Mouse (Mus musculus): Measurements from ENCODE around the gene Dynlt1a.
"Not testable (repeated sequence)": the region's sequence is repeated elsewhere in the genome, so short reads cannot be mapped to it uniquely, and the experiment has no call there.

Gene Dynlt1a

GRCm38 (mm10) chr17:6317339-6317985 is at the start of gene Dynlt1a:
TSS of gene Dynlt1a (minus strand) at chr17:6317500.
- peak; percentile 93 for DNase-seq (ENCODE audit: low read depth)

GRCm38 (mm10) chr17:6355256-6355655 is 38.0 kb upstream of the Dynlt1a start:
- DNase-seq (ENCODE audit: low read depth), result not testable (repeated sequence)

- not testable (repeated sequence) for DNase-seq (ENCODE audit: low read depth)
Measured at GRCm38 (mm10) chr17:6342606-6343294, 25.4 kb upstream of the Dynlt1a start.

GRCm38 (mm10) chr17:6328997-6329396 is 11.7 kb upstream of the Dynlt1a start:
- not testable (repeated sequence) for DNase-seq (ENCODE audit: low read depth)

- DNase-seq (ENCODE audit: low read depth), result not testable (repeated sequence)
Measured at GRCm38 (mm10) chr17:6327554-6327953, 10.3 kb upstream of the Dynlt1a start.

- DNase-seq (ENCODE audit: low read depth), result not testable (repeated sequence)
Measured at GRCm38 (mm10) chr17:6325543-6325942, 8.2 kb upstream of the Dynlt1a start.

GRCm38 (mm10) chr17:6325021-6325420 is 7.7 kb upstream of the Dynlt1a start:
- not testable (repeated sequence) for DNase-seq (ENCODE audit: low read depth)

GRCm38 (mm10) chr17:6321778-6322101 is 4.4 kb upstream of the Dynlt1a start:
- not testable (repeated sequence) for DNase-seq (ENCODE audit: low read depth)

GRCm38 (mm10) chr17:6321081-6321777 is 3.9 kb upstream of the Dynlt1a start:
- not testable (repeated sequence) for DNase-seq (ENCODE audit: low read depth)

GRCm38 (mm10) chr17:6316379-6317126 is 747 bp downstream of the Dynlt1a start:
- DNase-seq (ENCODE audit: low read depth), result peak; percentile 19

GRCm38 (mm10) chr17:6315706-6316105 is 1.6 kb downstream of the Dynlt1a start:
- DNase-seq (ENCODE audit: low read depth), result not testable (repeated sequence)

- DNase-seq (ENCODE audit: low read depth), result not testable (repeated sequence)
Measured at GRCm38 (mm10) chr17:6314493-6314892, 2.8 kb downstream of the Dynlt1a start.

GRCm38 (mm10) chr17:6312755-6313154 is 4.5 kb downstream of the Dynlt1a start:
- not testable (repeated sequence) for DNase-seq (ENCODE audit: low read depth)

GRCm38 (mm10) chr17:6311716-6312115 is 5.6 kb downstream of the Dynlt1a start:
- DNase-seq (ENCODE audit: low read depth), result not testable (repeated sequence)

GRCm38 (mm10) chr17:6306503-6306902 is 10.8 kb downstream of the Dynlt1a start:
- not testable (repeated sequence) for DNase-seq (ENCODE audit: low read depth)

- not testable (repeated sequence) for DNase-seq (ENCODE audit: low read depth)
Measured at GRCm38 (mm10) chr17:6305656-6306270, 11.5 kb downstream of the Dynlt1a start.

GRCm38 (mm10) chr17:6304891-6305290 is 12.4 kb downstream of the Dynlt1a start:
- DNase-seq (ENCODE audit: low read depth), result not testable (repeated sequence)

- not testable (repeated sequence) for DNase-seq (ENCODE audit: low read depth)
Measured at GRCm38 (mm10) chr17:6300190-6300863, 17.0 kb downstream of the Dynlt1a start.

GRCm38 (mm10) chr17:6297060-6297795 is 20.1 kb downstream of the Dynlt1a start:
- not testable (repeated sequence) for DNase-seq (ENCODE audit: low read depth)

- not testable (repeated sequence) for DNase-seq (ENCODE audit: low read depth)
Measured at GRCm38 (mm10) chr17:6293882-6294281, 23.4 kb downstream of the Dynlt1a start.
